Mouse (Mus musculus) liver, embryonic 15.5 days (tissue): ENCODE measurements around the gene Inpp4b. TPM values are rescaled to one million over a fixed set of nuclear protein-coding genes. Genes with fewer than 3 reads are reported as not detected.
A peak's percentile ranks its signal among the peaks of the same experiment; 100 is the strongest.
"Not testable (repeated sequence)": the region's sequence is repeated elsewhere in the genome, so short reads cannot be mapped to it uniquely, and the experiment has no call there.

Source experiments
- ATAC-seq: fragments of 200-750 bp; cut with Nextera tagmentation; 2 replicates; pipeline ENCODE4 v1.8.0; 2017; ENCODE audit warnings: moderate number of reproducible peaks, mild to moderate bottlenecking, moderate library complexity; ENCODE audit not compliant: insufficient read depth
- H3K27ac ChIP-seq: fragments of 300-500 bp; sonication (generic); replicated peaks from 2 replicates; pipeline ENCODE4 v1.5.1; 2015; ENCODE audit warnings: mild to moderate bottlenecking, inconsistent platforms
- H3K27me3 ChIP-seq: fragments of 300-500 bp; sonication (generic); 2 replicates; pipeline ENCODE4 v1.6.1; 2015; ENCODE audit warnings: mild to moderate bottlenecking, inconsistent platforms
- H3K36me3 ChIP-seq: fragments of 300-500 bp; sonication (generic); replicated peaks from 2 replicates; pipeline ENCODE4 v1.6.1; 2015; ENCODE audit warnings: moderate library complexity, mild to moderate bottlenecking, inconsistent platforms
- H3K4me1 ChIP-seq: fragments of 300-500 bp; sonication (generic); replicated peaks from 2 replicates; pipeline ENCODE4 v1.6.1; 2015; ENCODE audit warnings: inconsistent platforms
- H3K4me2 ChIP-seq: fragments of 300-500 bp; sonication (generic); 2 replicates; pipeline ENCODE4 v1.6.1; 2015; ENCODE audit warnings: moderate library complexity, mild to moderate bottlenecking, inconsistent platforms
- H3K4me3 ChIP-seq: fragments of 300-500 bp; sonication (generic); replicated peaks from 2 replicates; pipeline ENCODE4 v1.5.1; 2015; ENCODE audit warnings: mild to moderate bottlenecking, inconsistent platforms
- H3K9ac ChIP-seq: fragments of 300-500 bp; sonication (generic); 2 replicates; pipeline ENCODE4 v1.6.1; 2015; ENCODE audit warnings: moderate library complexity, mild to moderate bottlenecking, inconsistent platforms
- H3K9me3 ChIP-seq: fragments of 300-500 bp; sonication (generic); replicated peaks from 2 replicates; pipeline ENCODE4 v1.6.1; 2016; ENCODE audit warnings: inconsistent platforms
- WGBS: fragments of 180-500 bp; shearing (Covaris S2); methylation state at CpG from one replicate; pipeline ENCODE4 v1.1.7; 2015; ENCODE audit warnings: mixed read lengths; ENCODE audit not compliant: insufficient replicate concordance; 5-methylcytosine and 5-hydroxymethylcytosine counted together
- polyA plus RNA-seq: library from polyadenylated mRNA; unstranded; fragments of >200 nt; fragmentation: Nextera tagmentation; extraction: Ambion mirVana; gene quantifications from 2 replicates; pipeline ENCODE4 v1.2.1, GENCODE M21; 2015

Gene Inpp4b
- polyA plus RNA-seq, 1 experiment from 2014 or later: 1.5 TPM

GRCm38 (mm10) chr8:81780921-81781675 lies 438.7 kb downstream of the Inpp4b start:
- H3K36me3 ChIP-seq: no peaks in the 10 kb centered on the region
- no peaks in the 10 kb centered on the region for H3K27me3 ChIP-seq
- H3K4me2 ChIP-seq: no peak overlapping the region
- no peak overlapping the region for H3K4me3 ChIP-seq
- no peak overlapping the region for H3K9ac ChIP-seq
- H3K9me3 ChIP-seq: no peaks in the 10 kb centered on the region
- H3K4me1 ChIP-seq: 0 out of 2 replicates have a peak, but pooled peaks cover 4% of the 10 kb centered on the region
- no peak for ATAC-seq
- 64% methylated on average over 2 of the region's 2 CpGs for whole genome bisulfite sequencing
- no peak overlapping the region for H3K27ac ChIP-seq

GRCm38 (mm10) chr8:81782781-81783180 lies 440.4 kb downstream of the Inpp4b start:
- no peaks in the 10 kb centered on the region for H3K36me3 ChIP-seq
- WGBS: 63% methylated on average over 4 of the region's 4 CpGs
- H3K9ac ChIP-seq: no peak overlapping the region
- H3K4me3 ChIP-seq: no peak overlapping the region
- no peaks in the 10 kb centered on the region for H3K9me3 ChIP-seq
- no peaks in the 10 kb centered on the region for H3K27me3 ChIP-seq
- no peak overlapping the region for H3K4me2 ChIP-seq
- ATAC-seq: no peak
- no peak overlapping the region for H3K27ac ChIP-seq
- no peaks in the 10 kb centered on the region for H3K4me1 ChIP-seq

DNA sequence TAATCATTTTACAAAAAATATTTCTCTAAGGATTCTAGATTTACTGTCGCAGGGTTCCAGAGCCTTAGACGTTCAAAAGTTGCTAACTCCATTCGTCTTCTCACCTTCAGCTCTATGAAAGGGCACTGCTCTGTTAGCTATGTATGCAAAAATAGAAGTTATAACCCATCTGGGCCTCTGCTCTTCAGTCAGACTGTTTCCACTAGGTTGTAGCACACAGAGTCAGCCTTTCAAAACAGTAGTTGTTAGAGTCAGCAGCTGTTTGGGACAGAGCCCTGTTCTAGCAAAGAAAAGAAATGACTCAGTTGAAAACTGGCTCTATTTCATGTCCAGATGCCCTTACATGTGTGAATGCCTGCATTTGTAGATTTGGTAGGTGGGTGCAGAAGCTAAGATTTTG lies 442.4 kb downstream of the Inpp4b start:
- no peak for ATAC-seq
- no peaks in the 10 kb centered on the region for H3K4me1 ChIP-seq
- H3K9me3 ChIP-seq: no peaks in the 10 kb centered on the region
- 65% methylated on average over 3 of the region's 3 CpGs for WGBS
- H3K4me3 ChIP-seq: no peak overlapping the region
- no peaks in the 10 kb centered on the region for H3K27me3 ChIP-seq
- H3K9ac ChIP-seq: no peak overlapping the region
- no peak overlapping the region for H3K4me2 ChIP-seq
- H3K36me3 ChIP-seq: no peaks in the 10 kb centered on the region
- no peak overlapping the region for H3K27ac ChIP-seq

DNA sequence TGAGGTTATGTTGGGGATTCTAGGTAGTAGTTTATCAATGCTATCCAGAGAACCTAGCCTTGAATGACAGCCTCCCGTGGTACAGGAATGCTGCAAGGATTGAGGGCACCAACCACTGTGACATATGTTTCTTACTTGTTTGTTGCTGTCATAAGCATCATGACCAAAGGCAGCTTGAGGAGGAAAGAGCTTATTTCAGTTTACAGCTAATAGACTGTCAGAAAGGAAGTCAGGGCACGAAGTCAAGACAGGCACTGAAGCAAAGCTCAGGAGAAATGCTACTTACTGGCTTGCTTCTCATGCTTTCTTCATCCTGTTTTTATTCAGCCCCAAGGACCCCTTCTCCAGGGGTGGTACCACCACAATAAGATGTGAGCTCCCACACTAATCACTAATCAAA lies 446.1 kb downstream of the Inpp4b start:
- H3K9ac ChIP-seq: no peak overlapping the region
- H3K4me3 ChIP-seq: no peak overlapping the region
- 29% methylated on average over 2 of the region's 2 CpGs for WGBS
- no peaks in the 10 kb centered on the region for H3K9me3 ChIP-seq
- no peaks in the 10 kb centered on the region for H3K4me1 ChIP-seq
- H3K36me3 ChIP-seq: no peaks in the 10 kb centered on the region
- no peak overlapping the region for H3K27ac ChIP-seq
- ATAC-seq: no peak
- H3K27me3 ChIP-seq: no peaks in the 10 kb centered on the region
- H3K4me2 ChIP-seq: no peak overlapping the region

DNA sequence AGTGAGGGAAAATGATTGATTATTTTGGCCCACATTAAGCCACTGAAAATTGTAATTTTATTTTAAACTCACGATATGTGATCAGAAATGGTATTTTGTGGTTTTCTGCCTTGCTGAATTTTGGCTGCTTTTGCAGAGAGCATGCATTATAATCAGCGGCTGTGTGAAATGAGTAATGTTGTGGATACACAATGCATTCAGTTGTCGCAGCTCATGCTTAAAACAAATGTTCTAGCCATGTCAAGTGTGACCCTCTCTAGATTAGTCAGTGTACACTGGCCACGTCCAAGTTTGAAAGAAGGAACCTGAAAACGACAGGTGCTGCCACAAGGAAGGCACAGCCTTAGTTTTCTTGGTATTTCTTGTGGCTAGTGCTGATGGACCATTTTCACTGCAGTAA lies 450.3 kb downstream of the Inpp4b start:
- Histone ChIP-seq H3K27ac (no peak overlapping the region), H3K4me2 (no peak overlapping the region), H3K4me1 (no peaks in the 10 kb centered on the region), H3K27me3 (no peaks in the 10 kb centered on the region), H3K36me3 (no peaks in the 10 kb centered on the region), H3K9ac (no peak overlapping the region), H3K4me3 (no peak overlapping the region), H3K9me3 (no peaks in the 10 kb centered on the region)
- 48% methylated on average over 5 of the region's 5 CpGs for WGBS
- no peak for ATAC-seq

DNA sequence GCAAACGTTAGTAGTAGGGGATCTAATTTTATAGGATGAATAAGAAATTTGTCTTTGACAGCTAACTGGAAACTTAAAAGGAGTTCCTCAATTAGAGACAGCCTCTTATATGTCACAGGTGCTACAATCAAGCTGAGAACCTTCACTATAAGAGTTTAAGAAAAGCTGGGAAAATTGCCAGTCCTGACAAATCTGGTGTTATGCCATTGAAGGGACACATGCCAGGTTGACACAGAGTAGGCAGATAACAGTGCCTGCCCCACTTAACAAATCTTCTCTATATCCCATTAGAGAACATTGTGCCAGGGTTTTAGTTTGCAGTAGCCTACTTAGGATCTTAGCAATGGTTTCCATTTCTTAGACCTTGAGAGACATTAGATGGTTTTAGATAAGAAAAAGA lies 456.1 kb downstream of the Inpp4b start:
- no peaks in the 10 kb centered on the region for H3K36me3 ChIP-seq
- WGBS: 46% methylated on average over 1 of the region's 1 CpGs
- no peaks in the 10 kb centered on the region for H3K9me3 ChIP-seq
- no peak for ATAC-seq
- H3K4me1 ChIP-seq: no peaks in the 10 kb centered on the region
- no peaks in the 10 kb centered on the region for H3K27me3 ChIP-seq
- H3K9ac ChIP-seq: no peak overlapping the region
- no peak overlapping the region for H3K4me3 ChIP-seq
- no peak overlapping the region for H3K27ac ChIP-seq
- H3K4me2 ChIP-seq: no peak overlapping the region

- no peak for ATAC-seq
- no peak overlapping the region for H3K4me3 ChIP-seq
- no peaks in the 10 kb centered on the region for H3K36me3 ChIP-seq
- no peak overlapping the region for H3K27ac ChIP-seq
- H3K9ac ChIP-seq: no peak overlapping the region
- H3K4me2 ChIP-seq: no peak overlapping the region
- no peaks in the 10 kb centered on the region for H3K9me3 ChIP-seq
- H3K4me1 ChIP-seq: no peaks in the 10 kb centered on the region
- no peaks in the 10 kb centered on the region for H3K27me3 ChIP-seq
Observed at GRCm38 (mm10) chr8:81800792-81801191, 458.4 kb downstream of the Inpp4b start.

DNA sequence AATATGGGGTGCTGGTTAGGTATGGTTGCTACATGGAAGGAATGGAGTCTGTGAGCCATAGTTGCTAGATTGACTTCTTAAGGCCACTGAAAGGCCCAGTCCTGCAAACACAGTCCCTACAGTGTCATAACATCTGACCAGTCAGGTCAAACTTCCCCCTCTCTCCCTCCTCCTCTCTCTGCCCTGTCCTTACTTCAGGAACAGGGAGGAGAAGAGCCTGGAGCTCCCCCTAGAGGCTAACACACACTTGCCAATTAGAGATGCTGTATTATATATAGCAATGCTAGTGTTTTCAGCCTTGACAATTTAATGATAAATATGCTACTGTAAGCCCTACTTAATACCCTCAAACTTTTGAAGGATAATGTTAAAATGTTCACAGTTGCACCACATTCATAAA lies 464.4 kb downstream of the Inpp4b start:
- Histone ChIP-seq H3K27me3 (no peaks in the 10 kb centered on the region), H3K4me3 (no peak overlapping the region), H3K36me3 (no peaks in the 10 kb centered on the region), H3K4me1 (no peaks in the 10 kb centered on the region), H3K4me2 (no peak overlapping the region), H3K27ac (no peak overlapping the region), H3K9ac (no peak overlapping the region), H3K9me3 (no peaks in the 10 kb centered on the region)
- peak; percentile 58; the same call in 1 of the 2 replicates for ATAC-seq

DNA sequence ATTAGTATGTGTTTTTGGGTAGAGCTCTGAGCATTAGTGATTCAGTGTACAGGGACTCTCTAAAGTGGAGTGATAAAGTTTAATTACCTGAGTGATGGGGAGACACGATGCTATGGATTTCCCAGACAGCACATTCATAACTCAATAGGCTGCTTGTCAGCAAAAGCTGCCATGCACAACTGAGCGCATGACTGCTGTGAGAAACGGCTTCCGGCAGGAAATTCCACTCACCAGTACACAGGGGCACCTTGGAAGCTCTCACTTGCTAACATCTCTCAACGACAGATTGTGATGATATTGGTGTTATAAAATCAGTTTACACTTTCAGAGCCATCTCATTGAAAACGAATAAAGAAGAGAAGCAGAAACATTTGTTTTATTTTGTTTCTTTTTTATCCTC lies 465.2 kb downstream of the Inpp4b start:
- Histone ChIP-seq H3K27ac (no peak overlapping the region), H3K9ac (no peak overlapping the region), H3K4me3 (no peak overlapping the region), H3K27me3 (no peaks in the 10 kb centered on the region), H3K36me3 (no peaks in the 10 kb centered on the region), H3K4me1 (no peaks in the 10 kb centered on the region), H3K9me3 (no peaks in the 10 kb centered on the region), H3K4me2 (no peak overlapping the region)
- WGBS: 47% methylated on average over 6 of the region's 6 CpGs
- ATAC-seq: no peak

GRCm38 (mm10) chr8:81808406-81808805 lies 466.1 kb downstream of the Inpp4b start:
- 48% methylated on average over 1 of the region's 1 CpGs for WGBS
- Histone ChIP-seq H3K4me1 (no peaks in the 10 kb centered on the region), H3K9me3 (no peaks in the 10 kb centered on the region), H3K27ac (no peak overlapping the region), H3K27me3 (no peaks in the 10 kb centered on the region), H3K36me3 (no peaks in the 10 kb centered on the region), H3K9ac (no peak overlapping the region), H3K4me2 (no peak overlapping the region), H3K4me3 (no peak overlapping the region)
- no peak for ATAC-seq

DNA sequence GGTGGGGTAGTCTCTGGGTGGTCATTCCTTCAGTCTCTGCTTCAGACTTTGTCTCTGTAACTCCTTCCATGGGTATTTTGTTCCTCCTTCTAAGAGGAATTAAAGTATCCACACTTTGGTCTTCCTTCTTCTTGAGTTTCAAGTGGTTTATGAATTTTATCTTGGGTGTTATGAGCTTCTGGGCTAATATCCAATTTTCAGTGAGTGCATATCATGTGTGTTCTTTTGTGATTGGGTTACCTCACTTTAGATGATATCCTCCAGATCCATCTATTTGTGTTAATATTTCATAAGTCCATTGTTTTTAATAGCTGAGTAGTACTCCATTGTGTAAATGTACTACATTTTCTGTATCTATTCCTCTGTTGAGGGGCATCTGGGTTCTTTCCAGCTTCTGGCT lies 467.1 kb downstream of the Inpp4b start:
- not testable (repeated sequence) for H3K27me3 ChIP-seq, H3K9me3 ChIP-seq, ATAC-seq, H3K4me1 ChIP-seq, H3K4me2 ChIP-seq, H3K4me3 ChIP-seq, H3K36me3 ChIP-seq, H3K9ac ChIP-seq, H3K27ac ChIP-seq

DNA sequence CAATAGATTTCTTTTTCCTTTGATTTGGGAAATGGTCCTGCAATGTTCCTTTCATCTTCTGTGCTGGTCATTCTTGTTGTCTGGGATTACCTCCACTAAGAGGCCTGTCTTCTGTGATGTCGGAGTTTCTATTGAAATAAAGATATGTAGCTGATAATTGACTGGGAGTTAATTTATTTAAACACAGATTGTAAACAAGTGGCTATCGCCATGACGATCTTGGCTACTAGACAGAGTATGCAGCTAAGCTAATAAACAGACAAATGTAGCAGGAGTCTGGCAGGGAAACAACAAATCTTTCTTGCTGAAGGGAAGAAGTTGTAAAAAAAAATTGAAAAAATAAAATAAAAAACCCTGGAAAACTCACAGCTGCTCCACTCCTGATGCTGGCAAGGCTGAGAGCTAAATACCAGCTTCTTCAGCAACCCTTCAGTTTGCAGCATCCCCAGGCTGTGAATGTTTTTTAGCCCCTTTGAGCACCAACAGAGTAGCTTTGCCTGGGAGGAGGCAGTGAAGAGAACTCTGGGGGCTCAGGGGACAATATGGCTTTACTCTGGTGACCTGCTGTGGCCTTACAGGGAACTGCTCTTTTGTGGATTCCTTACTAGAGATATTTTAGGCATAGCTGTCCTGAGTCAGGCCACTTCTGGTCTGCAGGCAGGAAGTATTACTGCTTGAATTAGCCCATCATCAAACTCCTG lies 469.8 kb downstream of the Inpp4b start:
- no peak for ATAC-seq
- Histone ChIP-seq H3K4me3 (no peak overlapping the region), H3K9ac (no peak overlapping the region), H3K4me2 (no peak overlapping the region), H3K4me1 (no peaks in the 10 kb centered on the region), H3K27me3 (no peaks in the 10 kb centered on the region), H3K36me3 (no peaks in the 10 kb centered on the region), H3K27ac (no peak overlapping the region), H3K9me3 (no peaks in the 10 kb centered on the region)
- 38% methylated on average over 3 of the region's 3 CpGs for WGBS
